In genomic region chr9:65586406-65587269, GRCm38 (mm10) we compare ENCODE assay signal across 7 mouse cellular contexts. TPM values are rescaled to one million over a fixed set of nuclear protein-coding genes. Genes with fewer than 3 reads are reported as not detected.
A peak's percentile ranks its signal among the peaks of the same experiment; 100 is the strongest.
DNase-seq lines count a peak whose midpoint lies in the region; ATAC-seq and TF ChIP-seq lines count a peak whose summit lies in the region.

TSS of gene Pif1 (plus strand) at chr9:65587160.

- intact Hi-C loops in left cerebral cortex, adult 2 months (cut with DNase I): no loop called here

- peak; percentile 81 for ATAC-seq in hindbrain, embryonic 13.5 days (ENCODE audit: low FRiP score)

- peaks cover 7% of the 10 kb centered on the region; the same call in 1 of the 2 replicates for H3K27me3 ChIP-seq in hindbrain, embryonic 13.5 days
- no peaks in the 10 kb centered on the region for H3K27me3 ChIP-seq in megakaryocyte, embryonic 14.5 days (replicated peaks)

- TF ChIP-seq CTCF in left cerebral cortex, adult 2 months (IDR thresholded peaks at IDR 0.05): no peak

- peak; percentile 93 for DNase-seq in Muller cell, postnatal 12 days (ENCODE audit: inconsistent ontology term)
- DNase-seq in cerebellum, postnatal 14 days: peak; percentile 80
- peak; percentile 54 to 71 for DNase-seq in frontal cortex, postnatal 14 days (ENCODE audit: low spot score in 2 of 2)
- peak; percentile 57 to 66 for DNase-seq in left cerebral cortex, adult 2 months (ENCODE audit: extremely low spot score in 1 of 2, low spot score in 2 of 2)
- peak; percentile 72 for DNase-seq in right cerebral cortex, postnatal 14 days

- H3K27ac ChIP-seq in hindbrain, embryonic 13.5 days: no peak within 1 kb of the TSS
- H3K27ac ChIP-seq in left cerebral cortex, adult 2 months: no peak within 1 kb of the TSS

- no peaks in the 10 kb centered on the region for H3K9me3 ChIP-seq in hindbrain, embryonic 13.5 days
- no peaks in the 10 kb centered on the region for H3K9me3 ChIP-seq in megakaryocyte, embryonic 14.5 days

- WGBS in hindbrain, embryonic 13.5 days: 11% methylated on average over 28 of the region's 28 CpGs

- peaks cover 33% of the 10 kb centered on the region for H3K4me1 ChIP-seq in hindbrain, embryonic 13.5 days (replicated peaks)
- H3K4me1 ChIP-seq in megakaryocyte, embryonic 14.5 days: peaks cover 53% of the 10 kb centered on the region

- peak within 1 kb of the TSS; percentile 67 for H3K9ac ChIP-seq in hindbrain, embryonic 13.5 days

- H3K36me3 ChIP-seq in hindbrain, embryonic 13.5 days: no peaks in the 10 kb centered on the region
- H3K36me3 ChIP-seq in megakaryocyte, embryonic 14.5 days (replicated peaks; ENCODE audit: low read length): peaks cover 28% of the 10 kb centered on the region

- peak within 1 kb of the TSS; percentile 51 for H3K4me3 ChIP-seq in hindbrain, embryonic 13.5 days
- H3K4me3 ChIP-seq in left cerebral cortex, adult 2 months: peak within 1 kb of the TSS; percentile 51
- peak within 1 kb of the TSS; percentile 95 for H3K4me3 ChIP-seq in megakaryocyte, embryonic 14.5 days (replicated peaks)

- peak within 1 kb of the TSS; percentile 99 for H3K4me2 ChIP-seq in hindbrain, embryonic 13.5 days

RNA-seq across cellular contexts. Expression of gene Pif1, which starts in this region (rescaled TPM):
- polyA plus RNA-seq in hindbrain, embryonic 13.5 days (2015; fragmentation: Nextera tagmentation; extraction: Ambion mirVana): 3.8 and 4.4 TPM in 2 replicates
- total RNA-seq in left cerebral cortex, adult 2 months (2021): under 1 TPM; 0.20 to 0.28 TPM
- polyA plus RNA-seq in megakaryocyte, embryonic 14.5 days (2012; ENCODE audit: insufficient read depth, low replicate concordance): 3.9 and 6.9 TPM in 2 replicates

Comparison
In these comparisons a context has a peak if more than half of its experiments do, and no peak if none do; other contexts are left out.
1. Peak in DNase-seq and H3K4me3 ChIP-seq in left cerebral cortex, adult 2 months; RNA of the gene not detected or under 1 TPM.